Mouse (Mus musculus) adrenal gland, postnatal 36 days (tissue): Measurements from ENCODE around the gene Atl1. TPM values are rescaled to one million over a fixed set of nuclear protein-coding genes. Genes with fewer than 3 reads are reported as not detected.

ENCODE experiments used
- DNase-seq, 2 experiments: peaks; one replicate each; pipeline ENCODE4 v3.0.0; 2021; ENCODE audit warnings: mixed read lengths in 1 of 2
- total RNA-seq, 2 experiments: library from RNA; stranded (reverse); gene quantifications; 2 replicates each; pipeline ENCODE4 v1.2.3; 2021

The Atl1 gene
- total RNA-seq, 2 experiments from 2014 or later: 4.1 to 5.1 TPM

- no peak for DNase-seq
Measured at GRCm38 (mm10) chr12:69884053-69884452, 8.4 kb upstream of the Atl1 start.

DNA sequence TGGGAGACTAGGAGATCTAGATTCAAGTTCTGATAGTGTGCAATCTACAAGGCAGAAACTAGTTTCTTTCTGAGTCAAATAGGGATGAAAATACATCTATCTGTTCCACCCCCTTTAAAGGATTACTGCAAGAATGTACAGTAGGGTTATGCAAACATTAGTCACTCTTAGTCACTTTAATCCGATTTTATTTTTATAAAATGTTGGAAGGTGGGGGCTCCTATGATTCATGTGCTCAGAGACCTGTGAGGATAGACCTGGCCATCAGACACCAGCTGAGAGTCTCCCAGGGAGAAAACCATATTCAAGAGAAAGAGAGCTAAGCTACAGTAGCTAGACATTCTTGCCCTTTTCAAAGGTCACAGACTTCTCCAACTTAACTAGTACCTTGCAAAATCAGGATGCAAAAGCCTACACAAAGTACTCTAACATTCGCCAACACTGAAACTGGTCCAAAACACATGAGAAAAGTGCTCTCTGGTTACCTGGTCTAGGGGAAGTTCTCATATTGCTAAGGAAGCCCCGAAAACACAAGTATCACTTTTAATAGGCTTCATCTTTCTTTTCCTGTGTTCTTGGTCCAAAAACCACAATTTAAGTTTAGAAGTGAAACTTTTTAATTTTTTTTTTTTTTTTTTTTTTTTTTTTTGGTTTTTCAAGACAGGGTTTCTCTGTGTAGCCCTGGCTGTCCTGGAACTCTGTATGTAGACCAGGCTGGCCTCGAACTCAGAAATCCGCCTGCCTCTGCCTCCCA, 7.1 kb upstream of the Atl1 start:
- no peak for DNase-seq

DNA sequence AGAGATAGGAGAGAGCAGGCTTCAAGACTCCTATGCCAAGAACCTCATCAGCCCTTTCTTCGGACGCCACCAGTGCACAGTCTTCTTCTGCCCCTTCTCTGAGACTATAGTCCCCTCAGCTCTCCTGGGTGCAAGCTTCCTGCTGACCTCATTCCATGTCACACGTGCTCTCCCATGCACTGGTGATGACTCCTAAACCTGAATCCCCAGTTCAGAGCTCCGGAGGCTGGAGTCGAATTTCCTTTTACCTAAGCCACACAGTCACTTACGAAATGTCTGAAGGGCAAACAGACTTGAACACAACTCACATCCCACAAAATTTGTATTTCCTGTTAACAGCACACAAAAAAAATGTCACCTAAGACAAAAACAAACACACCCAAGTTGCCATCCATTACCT, 4.6 kb upstream of the Atl1 start:
- no peak for DNase-seq

DNA sequence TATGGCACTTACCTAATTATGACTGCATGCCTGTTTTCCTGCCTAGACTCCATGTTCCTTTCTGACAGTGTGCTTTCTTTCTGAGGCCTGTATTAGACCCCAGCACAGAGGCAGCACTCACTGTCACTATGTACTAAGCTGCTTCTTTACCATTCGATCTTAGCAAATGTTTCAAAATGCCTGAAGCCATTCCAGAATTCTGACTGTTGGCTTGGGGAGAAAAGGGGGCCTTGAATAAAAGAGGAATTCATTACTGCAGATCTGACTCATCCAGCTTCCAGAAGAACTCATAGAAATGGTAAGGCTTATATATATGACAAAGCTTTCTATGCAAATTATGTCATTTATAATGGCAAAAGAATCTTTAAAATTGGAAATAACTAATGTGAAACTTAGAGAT, 4.1 kb upstream of the Atl1 start:
- DNase-seq: no peak

GRCm38 (mm10) chr12:69890051-69890450, 2.4 kb upstream of the Atl1 start:
- no peak for DNase-seq

DNA sequence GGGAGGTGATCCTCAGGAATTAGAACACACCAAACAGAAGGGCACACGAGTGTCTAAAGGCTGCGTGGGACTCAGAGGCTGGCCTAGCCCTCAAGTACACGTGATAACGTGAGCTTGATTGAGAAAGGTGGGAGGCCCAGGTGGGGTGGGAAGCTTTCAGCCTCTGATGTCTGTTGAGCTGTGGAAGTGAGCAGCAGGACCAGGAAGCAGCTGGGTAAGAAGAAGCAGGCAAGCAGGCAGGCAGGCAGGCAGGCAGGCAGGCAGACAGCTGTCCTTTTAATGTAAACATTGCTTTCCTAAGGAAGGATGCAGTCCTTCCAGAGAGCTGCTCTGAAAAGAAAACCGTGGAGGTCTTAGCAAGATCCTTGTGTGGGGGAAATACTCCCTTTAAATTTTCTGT, 1.9 kb upstream of the Atl1 start:
- DNase-seq: no peak

DNA sequence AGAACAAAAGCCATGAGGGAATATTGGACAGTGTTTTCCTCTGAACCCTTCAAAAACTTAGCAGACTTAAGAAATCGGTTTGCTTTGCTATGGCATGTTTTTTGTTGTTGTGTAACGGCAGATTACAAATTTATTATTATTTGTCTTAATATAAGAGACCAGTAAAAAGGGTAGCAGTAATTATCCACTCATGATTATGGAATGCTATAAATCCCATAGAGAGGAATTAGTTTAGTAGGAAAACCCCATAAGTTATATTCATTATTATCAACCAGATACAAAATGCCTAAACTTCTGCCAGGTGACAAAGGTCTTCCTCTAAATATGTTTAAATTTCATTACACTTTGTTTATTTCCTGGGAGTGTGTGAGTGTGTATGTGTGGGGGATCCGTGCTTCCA, 693 bp upstream of the Atl1 start:
- no peak for DNase-seq

DNA sequence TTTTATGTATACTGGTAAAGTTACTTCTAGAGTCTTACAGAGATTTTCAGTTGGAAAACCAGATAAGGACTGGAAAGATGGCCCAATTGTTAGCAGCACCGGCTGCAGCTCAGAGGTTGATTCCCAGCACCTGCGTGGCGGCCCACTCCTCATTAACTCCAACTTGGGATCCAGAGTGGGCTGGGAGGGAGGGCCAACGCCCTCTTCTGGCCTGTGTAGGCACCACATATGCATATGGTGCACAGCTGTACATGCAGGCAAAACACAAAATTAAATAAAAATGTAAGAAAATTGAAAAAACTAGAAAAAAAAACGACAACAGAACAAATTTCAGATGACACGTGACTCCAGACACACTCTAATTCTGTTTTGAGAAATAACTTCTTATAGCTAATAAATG, 1.5 kb downstream of the Atl1 start:
- DNase-seq: no peak

DNA sequence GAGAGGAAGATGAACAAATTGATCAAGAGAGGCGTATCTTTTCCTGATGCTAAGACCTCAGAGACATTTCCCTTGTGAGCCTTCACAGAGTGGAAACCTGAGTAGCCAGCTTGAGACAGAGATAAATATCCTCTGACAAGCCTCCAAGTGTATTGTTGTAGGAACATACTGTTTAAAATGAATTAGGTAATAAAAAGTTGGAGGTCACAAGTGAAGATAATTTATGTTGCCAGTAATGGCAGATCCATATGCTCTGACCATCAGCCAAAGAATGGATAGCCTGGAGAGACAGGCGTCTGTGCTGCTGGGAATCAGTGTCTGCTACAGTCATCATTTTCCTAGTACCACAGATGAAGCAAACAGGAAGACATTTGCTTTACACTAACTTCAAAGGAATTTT, 2.6 kb downstream of the Atl1 start:
- DNase-seq: no peak

DNA sequence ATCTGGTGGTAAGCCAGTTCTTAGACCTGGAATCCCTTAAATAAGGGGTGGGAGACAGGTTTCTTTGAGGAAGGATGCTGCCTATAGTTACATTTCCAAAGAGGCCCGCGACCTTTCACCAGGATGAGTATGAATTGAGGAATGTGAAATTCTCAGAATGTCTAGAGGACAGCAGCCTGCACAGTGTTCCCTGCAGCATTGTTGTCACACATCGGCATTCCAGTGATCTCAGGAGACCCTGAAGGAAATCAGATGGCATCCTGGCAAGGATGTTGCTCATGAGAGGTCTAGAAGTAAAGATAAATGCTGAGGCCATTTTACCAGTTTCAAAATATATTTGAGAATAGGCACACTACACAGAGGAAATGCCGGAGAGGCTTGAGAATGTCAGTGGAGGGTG, 5.7 kb downstream of the Atl1 start:
- no peak for DNase-seq

DNA sequence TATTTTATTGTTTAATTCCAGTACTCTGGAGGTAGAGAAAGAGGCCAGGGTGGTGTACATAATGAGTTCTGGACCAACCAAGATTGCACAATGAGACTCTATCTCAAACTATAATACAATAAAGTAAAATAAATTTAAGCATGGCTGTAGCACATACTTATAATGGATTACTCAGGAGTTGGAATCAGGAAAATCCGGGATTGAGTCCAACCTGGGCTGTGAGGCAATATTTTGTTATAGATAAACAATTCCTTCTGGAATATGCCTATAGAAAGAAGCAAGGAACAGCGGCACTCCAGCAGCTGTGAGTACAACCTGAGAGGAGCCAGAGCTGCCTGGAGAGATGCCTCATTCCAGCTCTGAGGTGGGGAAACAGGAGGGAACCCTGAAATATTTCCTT, 12.6 kb downstream of the Atl1 start:
- no peak for DNase-seq

- DNase-seq: peak; percentile 48 to 56
Measured at GRCm38 (mm10) chr12:69907667-69908510, 15.5 kb downstream of the Atl1 start.

- DNase-seq: no peak
Measured at GRCm38 (mm10) chr12:69908511-69908900, 16.1 kb downstream of the Atl1 start.

- DNase-seq: no peak
Measured at GRCm38 (mm10) chr12:69911906-69912305, 19.5 kb downstream of the Atl1 start.

DNA sequence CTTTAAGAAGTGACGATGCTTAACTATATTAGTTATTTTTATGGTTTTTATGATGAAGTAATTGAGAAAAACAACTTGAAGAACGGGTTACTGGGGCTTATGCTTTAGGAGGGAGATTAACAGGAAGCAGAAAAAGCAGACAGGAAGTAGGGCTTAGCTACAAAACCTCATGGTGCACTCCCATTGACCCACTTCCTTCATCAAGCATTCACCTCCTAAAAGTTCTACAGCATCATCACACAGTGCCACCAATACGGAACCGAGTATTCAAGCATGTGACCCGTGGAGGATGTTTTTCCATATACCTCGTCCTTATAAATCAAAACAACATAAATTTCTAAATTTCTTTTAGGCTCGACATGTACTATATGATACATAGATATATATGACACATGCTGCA, 20.3 kb downstream of the Atl1 start:
- DNase-seq: no peak

DNA sequence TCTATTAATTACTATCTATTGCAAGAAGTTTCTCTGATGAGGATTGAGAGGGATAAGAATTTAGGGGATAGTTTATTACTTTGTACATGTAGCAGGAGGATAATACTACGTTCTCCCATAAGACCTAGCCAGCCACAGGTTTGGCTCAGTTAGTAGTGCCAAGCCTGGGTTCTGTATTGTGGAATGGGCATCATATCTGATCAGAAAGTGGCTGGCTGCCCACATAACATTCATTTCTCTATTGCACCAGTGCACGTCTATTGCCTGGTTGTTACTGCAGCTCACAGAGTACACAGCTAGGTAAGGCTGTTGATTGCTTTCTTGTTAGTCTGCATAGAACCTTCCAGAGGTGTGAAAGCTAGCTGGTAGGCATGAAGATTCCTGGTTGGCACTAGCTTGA, 25.5 kb downstream of the Atl1 start:
- no peak for DNase-seq

- DNase-seq: no peak
Measured at GRCm38 (mm10) chr12:69922099-69922498, 29.7 kb downstream of the Atl1 start.

- DNase-seq: no peak
Measured at GRCm38 (mm10) chr12:69923128-69923527, 30.7 kb downstream of the Atl1 start.

GRCm38 (mm10) chr12:69923603-69924002, 31.2 kb downstream of the Atl1 start:
- no peak for DNase-seq

DNA sequence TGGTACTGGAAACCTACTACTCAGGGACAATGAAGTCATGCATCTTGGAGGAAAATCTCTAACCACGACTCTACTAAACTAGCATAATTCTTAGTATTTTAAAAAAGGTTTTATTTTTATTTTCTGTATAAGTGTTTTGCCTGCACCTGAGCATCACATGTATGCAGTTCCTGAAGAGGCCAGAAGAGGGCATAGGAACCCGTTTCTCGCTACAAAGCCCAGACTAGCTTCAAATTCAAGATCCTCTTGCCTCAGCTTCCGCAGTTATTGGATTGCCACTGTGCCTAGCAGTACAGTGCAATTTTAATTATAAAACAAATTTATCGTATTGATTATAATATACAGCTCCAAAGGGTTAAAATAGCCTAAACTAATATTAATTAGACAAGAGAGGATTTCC, 31.6 kb downstream of the Atl1 start:
- DNase-seq: peak; percentile 21 to 33

GRCm38 (mm10) chr12:69926716-69927115, 34.3 kb downstream of the Atl1 start:
- no peak for DNase-seq

- no peak for DNase-seq
Measured at GRCm38 (mm10) chr12:69937731-69938130, 45.3 kb downstream of the Atl1 start.

DNA sequence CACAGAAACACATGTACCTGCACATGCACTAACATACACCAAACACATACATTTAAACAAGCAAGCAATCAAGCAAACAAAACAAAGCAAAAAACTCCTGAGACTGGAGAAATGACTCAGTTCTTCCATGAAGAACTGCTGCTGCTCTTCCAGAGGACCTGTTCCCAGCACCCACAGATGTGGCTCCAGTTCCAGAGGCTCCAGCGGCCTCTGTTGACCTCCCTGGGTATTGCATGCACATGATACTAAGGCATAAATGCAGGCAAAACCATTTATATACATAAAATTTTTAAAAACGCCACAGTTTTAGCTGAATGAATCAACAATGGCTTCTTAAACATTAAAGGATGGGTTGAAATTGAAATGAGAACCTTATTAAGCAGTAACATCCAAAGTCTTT, 46.9 kb downstream of the Atl1 start:
- DNase-seq: no peak
